Mouse (Mus musculus) heart, adult 2 months (tissue): Measurements from ENCODE around the gene Prim1.

Source experiments
- CTCF ChIP-seq: fragments of 200-600 bp; IDR thresholded peaks from 2 replicates; pipeline ENCODE4 v1.8.1; 2022; ENCODE audit warnings: antibody characterized with exemption, mild to moderate bottlenecking, moderate library complexity
- EP300 ChIP-seq: fragments of 200-500 bp; IDR thresholded peaks from 2 replicates; pipeline ENCODE4 v1.6.1; 2011; ENCODE audit warnings: low read depth, low read length, control low read depth; ENCODE audit not compliant: insufficient read depth
- POLR2A ChIP-seq: fragments of 200-500 bp; IDR thresholded peaks from 2 replicates; pipeline ENCODE4 v1.6.1; 2011; ENCODE audit warnings: mild to moderate bottlenecking, low read depth, low read length, control low read depth; ENCODE audit not compliant: insufficient read depth

DNA sequence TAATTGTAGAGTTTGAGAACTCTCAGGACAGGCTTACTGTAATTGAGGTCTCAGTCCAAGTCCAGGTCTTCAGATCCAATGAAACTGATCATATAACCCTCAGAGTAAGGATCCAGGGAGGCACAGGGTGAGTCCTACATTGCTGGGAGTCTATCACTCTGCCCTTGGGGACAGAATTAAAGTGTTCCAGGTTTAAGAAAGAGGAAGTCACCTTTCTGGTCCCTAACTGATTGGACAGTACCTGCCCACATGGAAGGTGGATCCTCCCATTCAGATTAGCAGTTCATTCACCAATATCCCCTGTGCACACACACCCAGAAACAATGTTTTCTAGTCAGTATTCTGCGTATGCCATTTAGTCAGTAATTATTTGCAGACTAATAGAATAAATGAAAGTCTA, 7.5 kb upstream of the Prim1 start, which contains the start of gene Hsd17b6:
- TF ChIP-seq CTCF (no peak), EP300 (no peak), POLR2A (no peak)
